Mouse (Mus musculus): Measurements from ENCODE around the gene Akap2.

DNA sequence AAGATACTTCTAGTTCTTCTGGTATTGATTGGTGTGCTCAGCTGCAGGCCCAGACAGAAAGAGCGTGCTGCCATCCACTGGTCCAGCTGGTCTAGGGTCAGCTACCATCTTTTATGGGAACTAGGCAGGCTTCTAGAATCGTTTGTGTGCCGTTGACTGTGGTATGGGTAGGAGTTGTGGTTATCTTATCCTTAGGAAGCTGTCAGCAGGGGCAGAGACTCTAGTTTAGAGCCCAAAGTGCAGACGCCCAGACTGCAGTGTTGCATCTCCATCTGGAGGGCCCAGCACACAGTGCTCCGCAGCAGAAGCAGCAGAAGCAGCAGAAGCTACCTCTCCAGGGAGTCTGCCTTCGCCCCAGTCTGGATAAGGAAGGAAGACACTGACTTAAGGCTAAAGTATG, 132.0 kb downstream of the Akap2 start:
- TF ChIP-seq CTCF (IDR thresholded peaks at IDR 0.05; ENCODE audit: low read depth, low read length) (no peak), GATA1 (IDR thresholded peaks at IDR 0.05; ENCODE audit: borderline replicate concordance, low read length) (no peak), TAL1 (conservative IDR thresholded peaks at IDR 0.05; ENCODE audit: low read depth, low read length) (no peak)
